Mouse (Mus musculus) forebrain, embryonic 11.5 days (tissue): ENCODE data around the gene Sprtn. TPM values are rescaled to one million over a fixed set of nuclear protein-coding genes. Genes with fewer than 3 reads are reported as not detected.

Experiments
- polyA plus RNA-seq: library from polyadenylated mRNA; unstranded; fragments of >200 nt; fragmentation: Nextera tagmentation; extraction: Ambion mirVana; gene quantifications from 2 replicates; pipeline ENCODE4 v1.2.1, GENCODE M21; 2014

Sprtn gene
- polyA plus RNA-seq, 1 experiment from 2014 or later, result 11.1 TPM

Other genes with a start within 250 kb of the Sprtn start
- 23.5 and 26.6 TPM in 2 replicates for gene 2310022B05Rik, start 234.5 kb upstream of the Sprtn start, polyA plus RNA-seq
- 60.3 and 63.2 TPM in 2 replicates for gene Ttc13, start 175.9 kb upstream of the Sprtn start, polyA plus RNA-seq
- gene Arv1, start 175.7 kb upstream of the Sprtn start, polyA plus RNA-seq, result 34.1 and 38.2 TPM in 2 replicates
- 1.2 and 1.4 TPM in 2 replicates for gene Fam89a, start 146.1 kb upstream of the Sprtn start, polyA plus RNA-seq
- gene Trim67, start 104.8 kb upstream of the Sprtn start, polyA plus RNA-seq, result 2.2 and 2.7 TPM in 2 replicates
- gene Gnpat, start 34.9 kb upstream of the Sprtn start, polyA plus RNA-seq, result 153 TPM in 2 replicates
- gene 2810004N23Rik, start 34.8 kb upstream of the Sprtn start, polyA plus RNA-seq, result 56.7 and 59.1 TPM in 2 replicates
- 10.3 and 11.6 TPM in 2 replicates for gene Exoc8, start 181 bp upstream of the Sprtn start, polyA plus RNA-seq
- 20.7 and 22.2 TPM in 2 replicates for gene Egln1, start 51.4 kb downstream of the Sprtn start, polyA plus RNA-seq
- 126 and 130 TPM in 2 replicates for gene Tsnax, start 115.1 kb downstream of the Sprtn start, polyA plus RNA-seq
- 1.0 and 1.3 TPM in 2 replicates for gene Disc1, start 156.3 kb downstream of the Sprtn start, polyA plus RNA-seq